10 mouse cellular contexts compared by ENCODE assay signal in the genomic region with DNA sequence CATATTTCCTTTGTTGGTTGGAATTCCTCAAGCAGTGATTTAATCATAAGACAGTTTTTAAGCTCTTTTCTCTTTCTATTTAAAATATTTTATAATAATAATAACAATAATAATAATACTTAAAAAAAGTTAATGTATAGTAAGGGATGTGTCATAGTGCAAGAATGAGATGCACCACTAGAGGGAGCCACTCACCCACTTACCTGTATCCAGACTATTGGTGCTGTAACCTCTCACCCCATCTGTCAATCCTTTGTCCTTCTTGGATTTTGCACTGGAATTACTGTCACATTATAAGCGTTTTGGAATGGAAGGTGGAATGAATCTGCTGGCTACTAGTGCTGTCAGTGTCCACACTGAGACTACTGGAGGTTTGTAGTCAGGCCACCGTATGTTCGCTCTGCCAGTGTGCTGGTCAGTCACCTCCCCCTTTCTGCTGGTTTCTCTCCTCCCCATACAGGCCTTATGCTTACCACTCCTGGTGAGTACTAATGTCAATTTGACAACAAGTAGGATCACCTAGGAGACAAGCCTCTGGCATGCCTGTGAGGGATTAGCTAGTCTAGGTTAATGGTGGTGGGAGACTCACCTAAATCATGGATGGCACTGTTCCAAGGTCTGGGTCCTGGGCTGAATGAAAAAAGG. TPM values are rescaled to one million over a fixed set of nuclear protein-coding genes. Genes with fewer than 3 reads are reported as not detected.
DNase-seq lines count a peak whose midpoint lies in the region; ATAC-seq and TF ChIP-seq lines count a peak whose summit lies in the region.
"Had no signal": no experiment of that assay in that cellular context is flagged by ENCODE, and none has a peak within 500 bp of the region (broad histone marks: within the 10 kb centered on the region; RNA-seq: fewer than 3 reads in every experiment).

No protein-coding gene starts in this region.

- H3K9me3 ChIP-seq in midbrain, embryonic 10.5 days (replicated peaks), result no peaks in the 10 kb centered on the region

- no peaks in the 10 kb centered on the region for H3K36me3 ChIP-seq in midbrain, embryonic 10.5 days

- no peak overlapping the region for H3K27ac ChIP-seq in cerebellum, adult 2 months (ENCODE audit: insufficient read depth, low read length)
- no peak overlapping the region for H3K27ac ChIP-seq in midbrain, embryonic 10.5 days (replicated peaks)

- WGBS in cerebellum, adult 2 months, result 58% methylated on average over 3 of the region's 3 CpGs
- WGBS in midbrain, embryonic 10.5 days, result 69% methylated on average over 3 of the region's 3 CpGs

- no peaks in the 10 kb centered on the region for H3K27me3 ChIP-seq in cerebellum, adult 2 months (ENCODE audit: control insufficient read depth, insufficient read depth, low read length)
- H3K27me3 ChIP-seq in midbrain, embryonic 10.5 days (ENCODE audit: low read depth, poor library complexity, severe bottlenecking), result no peaks in the 10 kb centered on the region

- no peak overlapping the region for H3K4me3 ChIP-seq in cerebellum, adult 2 months (replicated peaks; ENCODE audit: insufficient read depth, low read depth, low read length)
- no peak overlapping the region for H3K4me3 ChIP-seq in midbrain, embryonic 10.5 days

- ATAC-seq in cerebellum, adult (ENCODE audit: insufficient number of reproducible peaks, low FRiP score, low TSS enrichment), result no peak

- TF ChIP-seq POLR2A in cerebellum, adult 2 months (IDR thresholded peaks at IDR 0.05; ENCODE audit: borderline replicate concordance, insufficient read depth, low read length), result no peak

- TF ChIP-seq CTCF in cerebellum, adult 2 months (IDR thresholded peaks at IDR 0.05; ENCODE audit: borderline replicate concordance, insufficient read depth, low read depth, low read length), result peak; percentile 9; the same call in 1 of the 2 replicates

- DNase-seq in cerebellum, adult 2 months, result no peak
- peak; percentile 34 for DNase-seq in CD4-positive helper T cell, adult 2 months (ENCODE audit: low read depth, low spot score)
- DNase-seq in cerebellum, adult 9-10 months, result peak; percentile 4
- peak; percentile 58 for DNase-seq in forelimb bud, embryonic 11.5 days (ENCODE audit: low read depth, low spot score)
- DNase-seq in layer of hippocampus, postnatal 10 days (ENCODE audit: low spot score in 2 of 2), result peak; percentile 36 to 56
- DNase-seq in midbrain, embryonic 10.5 days (ENCODE audit: low spot score), result peak; percentile 41
- peak; percentile 30 for DNase-seq in thymus, postnatal 0 days (ENCODE audit: low spot score)

- H3K4me1 ChIP-seq in cerebellum, adult 2 months (ENCODE audit: control insufficient read depth, insufficient read depth, low read length), result no peaks in the 10 kb centered on the region
- no peaks in the 10 kb centered on the region for H3K4me1 ChIP-seq in midbrain, embryonic 10.5 days

RNA-seq across cellular contexts. Expression of gene Olfr764-ps1, which starts 13.6 kb away (rescaled TPM):
- polyA plus RNA-seq in cerebellum, adult 2 months (2012; rRNA removed), result not detected in 2 replicates
- not detected for total RNA-seq in layer of hippocampus, postnatal 10 days (2021)
- polyA plus RNA-seq in midbrain, embryonic 10.5 days (2016; fragmentation: Nextera tagmentation; extraction: Ambion mirVana), result not detected in 2 replicates
- not detected in 2 replicates for polyA plus RNA-seq in thymus, postnatal 0 days (2015; fragmentation: Nextera tagmentation; extraction: Ambion mirVana)
- total RNA-seq: layer of hippocampus, postnatal 36 days had no signal
- polyA plus RNA-seq: stomach, embryonic 14.5 days had no signal

RNA-seq across cellular contexts. Expression of gene Olfr763, which starts 15.5 kb away (rescaled TPM):
- not detected in 2 replicates for polyA plus RNA-seq in cerebellum, adult 2 months (2012; rRNA removed)
- total RNA-seq in layer of hippocampus, postnatal 10 days (2021), result not detected
- not detected in 2 replicates for polyA plus RNA-seq in midbrain, embryonic 10.5 days (2016; fragmentation: Nextera tagmentation; extraction: Ambion mirVana)
- not detected in 2 replicates for polyA plus RNA-seq in thymus, postnatal 0 days (2015; fragmentation: Nextera tagmentation; extraction: Ambion mirVana)
- total RNA-seq: layer of hippocampus, postnatal 36 days had no signal
- polyA plus RNA-seq: stomach, embryonic 14.5 days had no signal

RNA-seq across cellular contexts. Expression of gene Olfr765, which starts 23.7 kb away (rescaled TPM):
- not detected in 2 replicates for polyA plus RNA-seq in cerebellum, adult 2 months (2012; rRNA removed)
- total RNA-seq in layer of hippocampus, postnatal 10 days (2021), result not detected
- not detected in 2 replicates for polyA plus RNA-seq in midbrain, embryonic 10.5 days (2016; fragmentation: Nextera tagmentation; extraction: Ambion mirVana)
- polyA plus RNA-seq in thymus, postnatal 0 days (2015; fragmentation: Nextera tagmentation; extraction: Ambion mirVana), result not detected in 2 replicates
- total RNA-seq: layer of hippocampus, postnatal 36 days had no signal
- polyA plus RNA-seq: stomach, embryonic 14.5 days had no signal

RNA-seq across cellular contexts. Expression of gene Olfr9, which starts 36.9 kb away (rescaled TPM):
- polyA plus RNA-seq in cerebellum, adult 2 months (2012; rRNA removed), result not detected in 2 replicates
- not detected for total RNA-seq in layer of hippocampus, postnatal 10 days (2021)
- not detected in 2 replicates for polyA plus RNA-seq in midbrain, embryonic 10.5 days (2016; fragmentation: Nextera tagmentation; extraction: Ambion mirVana)
- polyA plus RNA-seq in thymus, postnatal 0 days (2015; fragmentation: Nextera tagmentation; extraction: Ambion mirVana), result not detected in 2 replicates
- total RNA-seq: layer of hippocampus, postnatal 36 days had no signal
- polyA plus RNA-seq: stomach, embryonic 14.5 days had no signal

RNA-seq across cellular contexts. Expression of gene Olfr766-ps1, which starts 42.6 kb away (rescaled TPM):
- polyA plus RNA-seq in cerebellum, adult 2 months (2012; rRNA removed), result not detected in 2 replicates
- total RNA-seq in layer of hippocampus, postnatal 10 days (2021), result not detected
- polyA plus RNA-seq in midbrain, embryonic 10.5 days (2016; fragmentation: Nextera tagmentation; extraction: Ambion mirVana), result not detected in 2 replicates
- polyA plus RNA-seq in thymus, postnatal 0 days (2015; fragmentation: Nextera tagmentation; extraction: Ambion mirVana), result not detected in 2 replicates
- total RNA-seq: layer of hippocampus, postnatal 36 days had no signal
- polyA plus RNA-seq: stomach, embryonic 14.5 days had no signal

Comparison
In these comparisons a context has a peak if more than half of its experiments do, and no peak if none do; other contexts are left out.
1. DNase-seq: peak in CD4-positive helper T cell, adult 2 months (single experiment), cerebellum, adult 9-10 months (single experiment), forelimb bud, embryonic 11.5 days (single experiment), layer of hippocampus, postnatal 10 days (2 of 2), midbrain, embryonic 10.5 days (single experiment) and thymus, postnatal 0 days (single experiment); none in cerebellum, adult 2 months (0 of 2).